Mouse (Mus musculus): ENCODE measurements around the gene Ripor3. TPM values are rescaled to one million over a fixed set of nuclear protein-coding genes. Genes with fewer than 3 reads are reported as not detected.
A peak's percentile ranks its signal among the peaks of the same experiment; 100 is the strongest.

The Ripor3 gene
- polyA plus RNA-seq, 1 experiment from 2014 or later: 2.0 TPM

GRCm38 (mm10) chr2:168031842-168032241 lies 21.4 kb upstream of the Ripor3 start:
- no peak overlapping the region for H3K27ac ChIP-seq (ENCODE audit: low read depth)
- H3K4me3 ChIP-seq (ENCODE audit: low read depth, low read length): no peak overlapping the region
- H3K36me3 ChIP-seq (ENCODE audit: insufficient read depth): no peaks in the 10 kb centered on the region
- TF ChIP-seq CTCF (IDR thresholded peaks at IDR 0.05; ENCODE audit: low read depth): no peak
- no peak for DNase-seq
- H3K9me3 ChIP-seq (ENCODE audit: low read depth, low read length): peaks cover 5% of the 10 kb centered on the region; the same call in 1 of the 2 replicates
- ATAC-seq (ENCODE audit: insufficient read depth): no peak; the same call in 1 of the 2 replicates
- no peak overlapping the region for H3K4me2 ChIP-seq
- H3K27me3 ChIP-seq (ENCODE audit: insufficient read depth, low read length): no peaks in the 10 kb centered on the region
- no peak overlapping the region for H3K9ac ChIP-seq
- H3K4me1 ChIP-seq (ENCODE audit: insufficient read depth): 0 out of 2 replicates have a peak, but pooled peaks cover 3% of the 10 kb centered on the region
- WGBS: 62% methylated on average over 2 of the region's 2 CpGs

- Histone ChIP-seq H3K27ac (ENCODE audit: low read depth) (no peak overlapping the region), H3K4me2 (no peak overlapping the region), H3K9ac (no peak overlapping the region), H3K4me1 (ENCODE audit: insufficient read depth) (0 out of 2 replicates have a peak, but pooled peaks cover 4% of the 10 kb centered on the region), H3K27me3 (ENCODE audit: insufficient read depth, low read length) (no peaks in the 10 kb centered on the region), H3K4me3 (ENCODE audit: low read depth, low read length) (no peak overlapping the region), H3K9me3 (ENCODE audit: low read depth, low read length) (peaks cover 5% of the 10 kb centered on the region; the same call in 1 of the 2 replicates), H3K36me3 (ENCODE audit: insufficient read depth) (no peaks in the 10 kb centered on the region)
- ATAC-seq (ENCODE audit: insufficient read depth) (no peak), DNase-seq (no peak)
- TF ChIP-seq CTCF (IDR thresholded peaks at IDR 0.05; ENCODE audit: low read depth): no peak
- 93% methylated on average over 3 of the region's 3 CpGs for WGBS
Observed at GRCm38 (mm10) chr2:168028376-168028775, 18.0 kb upstream of the Ripor3 start.

DNA sequence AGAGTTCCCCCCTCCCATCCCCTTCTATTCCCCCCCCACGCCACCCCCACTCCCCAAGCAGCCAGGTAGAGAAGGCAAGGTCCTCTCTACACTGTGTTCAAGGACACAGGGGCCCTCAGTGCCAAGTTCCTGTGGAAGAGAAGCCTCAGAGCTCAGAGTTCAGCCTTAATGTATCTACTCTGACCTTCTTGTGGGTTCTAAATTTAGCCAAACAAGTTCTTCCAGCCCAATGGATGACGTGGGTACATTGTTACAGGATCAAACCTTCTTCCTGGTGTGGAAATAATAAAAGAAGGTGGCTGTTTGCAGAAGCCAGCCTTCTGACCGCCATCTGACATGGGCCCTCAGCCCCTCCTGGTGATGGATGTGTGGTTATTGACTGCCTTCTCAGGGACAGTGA lies 16.0 kb upstream of the Ripor3 start:
- Histone ChIP-seq H3K36me3 (ENCODE audit: insufficient read depth) (no peaks in the 10 kb centered on the region), H3K9me3 (ENCODE audit: low read depth, low read length) (peaks cover 5% of the 10 kb centered on the region; the same call in 1 of the 2 replicates), H3K27me3 (ENCODE audit: insufficient read depth, low read length) (no peaks in the 10 kb centered on the region), H3K27ac (ENCODE audit: low read depth) (peak overlapping the region; percentile 87; the same call in 1 of the 2 replicates), H3K9ac (no peak overlapping the region), H3K4me3 (ENCODE audit: low read depth, low read length) (no peak overlapping the region), H3K4me2 (no peak overlapping the region), H3K4me1 (ENCODE audit: insufficient read depth) (0 out of 2 replicates have a peak, but pooled peaks cover 4% of the 10 kb centered on the region)
- WGBS: 39% methylated on average over 3 of the region's 3 CpGs
- peak; percentile 48 for DNase-seq
- ATAC-seq (ENCODE audit: insufficient read depth): no peak
- TF ChIP-seq CTCF (IDR thresholded peaks at IDR 0.05; ENCODE audit: low read depth): no peak

DNA sequence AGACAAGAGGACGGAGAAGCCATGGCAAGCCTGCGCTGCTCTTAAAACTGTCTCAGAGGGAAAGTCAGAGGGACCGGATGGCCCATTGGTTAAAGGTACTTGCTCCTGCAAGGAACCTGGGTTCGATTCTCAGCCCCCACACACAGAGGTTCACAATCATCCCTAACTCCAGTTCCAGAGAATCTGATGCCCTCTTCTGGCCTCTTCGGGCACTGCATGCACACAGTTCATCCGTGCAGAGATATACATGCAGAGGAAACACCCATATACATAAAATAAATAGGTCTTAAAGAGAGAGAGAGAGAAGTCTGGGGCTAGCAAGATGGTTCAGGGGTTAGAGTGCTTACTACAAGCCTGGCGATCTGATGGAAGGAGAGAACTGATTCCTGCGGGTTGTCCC lies 15.5 kb upstream of the Ripor3 start:
- H3K36me3 ChIP-seq (ENCODE audit: insufficient read depth): no peaks in the 10 kb centered on the region
- ATAC-seq (ENCODE audit: insufficient read depth) (no peak), DNase-seq (peak; percentile 50)
- peak overlapping the region; percentile 87 for H3K27ac ChIP-seq (ENCODE audit: low read depth)
- WGBS: 90% methylated on average over 8 of the region's 8 CpGs
- no peak overlapping the region for H3K4me3 ChIP-seq (ENCODE audit: low read depth, low read length)
- TF ChIP-seq CTCF (IDR thresholded peaks at IDR 0.05; ENCODE audit: low read depth): peak; percentile 63
- no peaks in the 10 kb centered on the region for H3K27me3 ChIP-seq (ENCODE audit: insufficient read depth, low read length)
- peaks cover 5% of the 10 kb centered on the region; the same call in 1 of the 2 replicates for H3K9me3 ChIP-seq (ENCODE audit: low read depth, low read length)
- no peak overlapping the region for H3K4me2 ChIP-seq
- H3K9ac ChIP-seq: no peak overlapping the region
- H3K4me1 ChIP-seq (ENCODE audit: insufficient read depth): 0 out of 2 replicates have a peak, but pooled peaks cover 4% of the 10 kb centered on the region

- Histone ChIP-seq H3K36me3 (ENCODE audit: insufficient read depth) (no peaks in the 10 kb centered on the region), H3K27ac (ENCODE audit: low read depth) (peak overlapping the region; percentile 87), H3K4me1 (ENCODE audit: insufficient read depth) (0 out of 2 replicates have a peak, but pooled peaks cover 4% of the 10 kb centered on the region), H3K9me3 (ENCODE audit: low read depth, low read length) (peaks cover 5% of the 10 kb centered on the region; the same call in 1 of the 2 replicates), H3K9ac (no peak overlapping the region), H3K4me2 (no peak overlapping the region), H3K4me3 (ENCODE audit: low read depth, low read length) (no peak overlapping the region), H3K27me3 (ENCODE audit: insufficient read depth, low read length) (no peaks in the 10 kb centered on the region)
- WGBS: 22% methylated on average over 12 of the region's 12 CpGs
- DNase-seq (peak; percentile 91), ATAC-seq (ENCODE audit: insufficient read depth) (peak; percentile 88)
- TF ChIP-seq CTCF (IDR thresholded peaks at IDR 0.05; ENCODE audit: low read depth): no peak
Observed at GRCm38 (mm10) chr2:168025174-168025573, 14.8 kb upstream of the Ripor3 start.

DNA sequence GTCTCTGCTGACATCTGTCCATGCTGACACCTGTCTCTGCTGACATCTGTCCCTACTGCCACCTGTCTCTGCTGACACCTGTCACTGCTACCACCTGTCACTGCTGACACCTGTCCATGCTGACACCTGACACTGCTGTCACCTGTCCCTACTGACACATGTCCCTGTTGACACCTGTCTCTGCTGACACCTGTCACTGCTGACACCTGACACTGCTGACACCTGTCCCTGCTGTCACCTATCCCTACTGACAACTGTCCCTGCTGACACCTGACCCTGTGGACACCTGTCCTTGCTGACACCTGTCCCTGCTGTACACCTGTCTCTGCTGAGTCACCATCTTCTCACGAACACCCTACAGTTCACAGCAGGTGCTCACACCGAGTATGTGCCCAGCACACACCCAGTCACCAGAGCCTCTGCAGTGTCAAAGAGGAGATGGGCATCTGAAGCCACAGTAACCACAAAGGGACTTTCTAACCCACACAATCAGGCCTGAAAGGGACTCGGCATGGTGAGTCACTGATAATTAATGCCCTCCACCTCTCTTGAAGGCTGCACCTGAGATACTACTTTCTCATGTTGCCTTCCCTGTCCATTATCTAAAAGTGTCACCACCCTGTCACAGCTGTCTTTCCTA lies 13.5 kb upstream of the Ripor3 start:
- Histone ChIP-seq H3K36me3 (ENCODE audit: insufficient read depth) (no peaks in the 10 kb centered on the region), H3K27me3 (ENCODE audit: insufficient read depth, low read length) (no peaks in the 10 kb centered on the region), H3K4me2 (no peak overlapping the region), H3K9me3 (ENCODE audit: low read depth, low read length) (peaks cover 5% of the 10 kb centered on the region; the same call in 1 of the 2 replicates), H3K4me1 (ENCODE audit: insufficient read depth) (peaks cover 14% of the 10 kb centered on the region; the same call in 1 of the 2 replicates), H3K4me3 (ENCODE audit: low read depth, low read length) (no peak overlapping the region), H3K9ac (no peak overlapping the region), H3K27ac (ENCODE audit: low read depth) (0 out of 2 replicates have a peak overlapping the region, but pooled peaks have one; percentile 87)
- no peak for DNase-seq
- no peak for TF ChIP-seq CTCF (IDR thresholded peaks at IDR 0.05; ENCODE audit: low read depth)
- no peak for ATAC-seq (ENCODE audit: insufficient read depth)
- WGBS: 61% methylated on average over 3 of the region's 3 CpGs

- Histone ChIP-seq H3K4me2 (0 out of 2 replicates have a peak overlapping the region, but pooled peaks have one; percentile 5), H3K4me3 (ENCODE audit: low read depth, low read length) (no peak overlapping the region), H3K4me1 (ENCODE audit: insufficient read depth) (peaks cover 15% of the 10 kb centered on the region), H3K36me3 (ENCODE audit: insufficient read depth) (no peaks in the 10 kb centered on the region), H3K27me3 (ENCODE audit: insufficient read depth, low read length) (no peaks in the 10 kb centered on the region), H3K27ac (ENCODE audit: low read depth) (peak overlapping the region; percentile 92), H3K9me3 (ENCODE audit: low read depth, low read length) (no peaks in the 10 kb centered on the region), H3K9ac (no peak overlapping the region)
- no peak for TF ChIP-seq CTCF (IDR thresholded peaks at IDR 0.05; ENCODE audit: low read depth)
- ATAC-seq (ENCODE audit: insufficient read depth): peak; percentile 92
- peak; percentile 96 for DNase-seq
- 42% methylated on average over 9 of the region's 9 CpGs for WGBS
Observed at GRCm38 (mm10) chr2:168019201-168019715, 8.8 kb upstream of the Ripor3 start.

Data from lung, embryonic 14.5 days (tissue).